Mouse (Mus musculus): ENCODE measurements around the gene Man1a2. TPM values are rescaled to one million over a fixed set of nuclear protein-coding genes. Genes with fewer than 3 reads are reported as not detected.

The Man1a2 gene
- total RNA-seq, 2 experiments from 2014 or later: 70.8 to 75.2 TPM

DNA sequence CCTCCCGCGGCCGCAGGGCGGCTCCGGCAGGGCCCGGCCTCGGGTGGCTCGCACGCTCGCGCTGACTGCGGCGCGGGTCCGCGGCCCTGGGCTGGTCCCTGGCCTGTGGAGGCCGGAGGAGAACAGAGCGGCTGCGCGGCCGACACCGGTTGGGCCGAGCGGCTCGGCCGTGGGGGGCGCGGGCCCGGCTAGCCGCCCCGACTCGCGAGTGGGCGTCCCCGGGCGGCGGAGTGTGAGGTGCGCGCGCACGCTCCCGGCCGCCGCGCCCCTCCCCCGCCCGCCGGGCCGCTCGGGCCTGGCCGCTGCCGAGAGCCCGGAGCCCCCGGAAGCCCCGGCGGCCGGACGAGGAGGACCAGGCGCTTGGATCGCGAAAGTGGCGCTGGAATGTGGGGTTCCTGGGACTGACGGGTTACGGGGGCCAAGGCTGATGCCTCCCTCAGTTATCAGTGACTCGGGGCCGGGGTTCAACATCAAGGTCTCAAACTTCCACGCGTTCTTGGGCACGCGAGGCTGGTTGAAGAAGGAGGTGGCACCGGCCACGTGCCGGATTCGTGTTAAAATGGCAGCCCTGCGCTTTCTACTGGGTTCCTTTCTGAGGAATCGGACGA is 564 bp upstream of the Man1a2 start:
- peak; percentile 64 to 82 for DNase-seq (ENCODE audit: low spot score in 2 of 2)

- DNase-seq (ENCODE audit: low spot score in 2 of 2): no peak
Observed at GRCm38 (mm10) chr3:100684234-100684975, 898 bp downstream of the Man1a2 start.

- no peak for DNase-seq (ENCODE audit: low spot score in 2 of 2)
Observed at GRCm38 (mm10) chr3:100682841-100683240, 2.5 kb downstream of the Man1a2 start.

DNA sequence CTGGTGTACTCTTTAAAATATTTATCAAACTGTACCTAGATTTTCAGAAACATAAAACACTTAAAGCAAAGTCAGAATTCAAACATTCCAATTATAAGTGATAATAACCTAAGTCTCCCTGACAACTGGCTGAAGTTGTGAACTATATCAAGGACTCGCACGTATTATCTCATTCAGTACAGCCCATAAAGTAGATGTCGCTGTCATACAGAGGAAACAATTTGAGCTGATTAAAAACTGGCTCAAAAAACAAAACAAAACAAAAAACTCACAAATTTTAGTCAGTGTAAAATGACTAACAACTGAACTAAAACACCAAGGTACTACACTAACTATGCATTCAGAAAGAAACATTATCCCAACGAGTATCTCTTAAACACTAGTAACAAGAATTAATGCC is 3.0 kb downstream of the Man1a2 start:
- DNase-seq (ENCODE audit: low spot score in 2 of 2): no peak

- no peak for DNase-seq (ENCODE audit: low spot score in 2 of 2)
Observed at GRCm38 (mm10) chr3:100681448-100682092, 3.7 kb downstream of the Man1a2 start.

DNA sequence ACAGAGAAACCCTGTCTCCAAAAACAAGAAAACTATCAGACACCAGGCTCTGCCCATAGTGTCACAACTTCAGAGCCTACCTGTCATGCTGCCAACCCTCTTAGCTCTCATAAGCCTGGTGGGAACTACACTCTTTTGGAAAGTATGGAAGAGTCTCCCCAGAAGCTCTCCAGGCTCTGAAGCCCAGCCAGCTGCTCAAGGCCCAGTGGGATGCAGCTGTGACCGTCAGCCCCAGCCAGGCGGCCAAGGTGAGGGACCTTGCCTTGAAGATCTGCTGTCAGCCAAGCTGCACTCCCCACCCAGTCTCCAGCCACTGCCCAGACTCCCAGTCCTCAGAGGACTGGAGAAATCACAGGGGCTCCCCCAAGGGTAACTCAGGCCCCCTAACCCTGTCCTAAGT is 5.1 kb downstream of the Man1a2 start:
- DNase-seq (ENCODE audit: low spot score in 2 of 2): no peak

DNA sequence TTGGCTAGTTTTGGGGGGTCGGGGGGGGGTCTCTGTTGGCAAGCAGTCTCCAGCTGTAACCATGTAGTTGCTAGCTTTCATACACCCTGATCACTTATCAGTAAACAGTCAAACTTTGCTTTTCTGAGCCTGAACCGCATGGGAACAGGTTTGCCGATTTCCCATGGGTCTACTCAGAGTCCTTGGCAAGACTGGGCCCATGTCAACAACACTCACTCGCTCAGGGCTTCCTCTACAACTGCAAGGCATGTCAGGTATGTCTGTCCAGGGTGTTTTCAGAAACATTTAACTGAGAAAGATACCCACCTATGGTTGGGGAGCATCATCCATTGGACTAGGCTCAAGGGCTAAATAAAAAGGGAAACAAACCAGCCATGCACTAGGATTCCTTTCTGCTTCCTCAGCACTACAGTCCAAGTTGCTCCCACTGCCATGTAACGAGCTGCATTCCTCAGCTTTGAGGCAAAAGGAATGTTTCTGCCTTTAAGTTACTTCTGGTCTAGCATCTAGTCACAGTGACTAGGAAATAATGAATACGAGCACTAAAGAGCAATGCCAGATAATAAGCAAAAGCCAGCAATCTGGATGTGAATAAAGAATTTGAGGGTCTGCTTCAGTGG is 6.2 kb downstream of the Man1a2 start:
- DNase-seq (ENCODE audit: low spot score in 2 of 2): no peak

DNA sequence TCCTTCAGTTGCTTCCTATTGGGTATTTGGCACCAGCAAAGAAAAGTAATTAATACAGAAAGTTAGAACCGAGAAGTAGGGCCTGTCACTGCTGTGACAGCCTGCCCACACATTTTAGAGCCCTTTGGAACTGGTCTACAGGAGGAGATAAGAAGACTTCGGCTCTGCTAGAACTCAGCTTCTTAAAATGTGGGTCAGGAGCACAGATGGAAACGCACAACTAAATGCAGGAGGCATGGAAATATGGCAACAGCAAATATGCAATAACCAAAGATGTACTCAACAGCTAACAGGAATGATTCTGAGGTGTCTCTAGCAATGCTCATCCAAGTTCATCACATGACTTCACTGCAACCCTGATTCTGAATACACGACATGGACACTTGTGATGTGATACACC is 10.2 kb downstream of the Man1a2 start:
- DNase-seq (ENCODE audit: low spot score in 2 of 2): no peak

GRCm38 (mm10) chr3:100670412-100670811 is 14.9 kb downstream of the Man1a2 start:
- DNase-seq (ENCODE audit: low spot score in 2 of 2): no peak

- no peak for DNase-seq (ENCODE audit: low spot score in 2 of 2)
Observed at GRCm38 (mm10) chr3:100653291-100653690, 32.0 kb downstream of the Man1a2 start.

DNA sequence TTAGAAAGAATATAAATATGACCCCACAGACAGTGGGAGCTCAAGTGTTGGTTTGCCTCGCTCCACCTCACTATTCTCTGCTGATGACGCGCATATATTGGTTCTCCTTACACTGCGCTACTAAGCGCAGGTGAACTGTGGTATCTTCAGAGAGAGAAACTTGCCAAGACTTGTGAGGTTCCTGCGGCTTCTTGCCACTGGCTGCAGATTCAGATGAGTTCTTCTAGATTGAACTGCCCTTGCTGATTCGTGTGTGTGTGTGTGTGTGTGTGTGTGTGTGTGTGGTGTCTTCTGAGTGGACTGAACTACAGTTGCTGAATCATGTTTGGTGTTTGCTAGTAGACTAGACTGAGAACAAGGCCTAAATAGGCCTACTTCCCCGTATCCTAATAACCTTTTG is 43.7 kb downstream of the Man1a2 start:
- no peak for DNase-seq (ENCODE audit: low spot score in 2 of 2)

GRCm38 (mm10) chr3:100636255-100636654 is 49.0 kb downstream of the Man1a2 start:
- DNase-seq (ENCODE audit: low spot score in 2 of 2): no peak

- no peak for DNase-seq (ENCODE audit: low spot score in 2 of 2)
Observed at GRCm38 (mm10) chr3:100634821-100635220, 50.5 kb downstream of the Man1a2 start.

- DNase-seq (ENCODE audit: low spot score in 2 of 2): no peak
Observed at GRCm38 (mm10) chr3:100618511-100618910, 66.8 kb downstream of the Man1a2 start.

GRCm38 (mm10) chr3:100610916-100611315 is 74.4 kb downstream of the Man1a2 start:
- DNase-seq (ENCODE audit: low spot score in 2 of 2): no peak

DNA sequence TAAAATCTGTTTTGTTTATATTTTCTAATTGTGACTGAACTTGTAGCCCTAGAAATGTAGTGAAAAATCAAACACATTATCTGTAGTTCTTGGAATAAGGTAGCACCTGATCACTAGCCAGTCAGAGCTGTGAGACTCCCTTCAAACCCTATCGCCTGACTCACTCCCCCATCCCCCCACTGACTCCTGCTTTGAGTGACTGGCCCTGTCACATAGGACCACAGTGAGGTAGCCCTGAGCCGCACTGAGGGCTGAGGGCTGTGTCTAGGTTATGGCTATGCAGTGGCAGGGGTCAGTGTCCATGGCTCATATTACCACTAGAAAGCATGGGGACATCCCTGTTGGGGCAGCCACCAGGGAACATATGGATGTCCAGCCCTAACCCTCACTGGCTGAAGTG is 80.8 kb downstream of the Man1a2 start:
- no peak for DNase-seq (ENCODE audit: low spot score in 2 of 2)

- DNase-seq (ENCODE audit: low spot score in 2 of 2): no peak
Observed at GRCm38 (mm10) chr3:100599265-100599820, 86.0 kb downstream of the Man1a2 start.

DNA sequence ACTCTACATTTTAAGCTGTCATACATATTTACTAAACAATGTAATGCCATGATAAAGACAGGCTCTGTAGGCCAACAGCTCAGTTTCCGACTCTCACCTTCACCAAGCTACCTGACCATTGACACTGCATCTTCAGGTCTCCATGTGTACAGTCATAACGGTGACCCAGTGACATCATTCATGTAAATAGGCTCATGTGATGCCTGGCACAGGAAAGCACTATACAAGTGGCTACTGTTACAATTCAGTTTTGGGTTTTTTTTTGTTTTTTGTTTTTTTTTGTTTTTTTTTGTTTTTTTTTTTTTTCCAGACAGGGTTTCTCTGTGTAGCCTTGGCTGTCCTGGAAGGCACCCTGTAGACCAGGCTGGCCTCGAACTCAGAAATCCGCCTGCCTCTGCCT is 94.2 kb downstream of the Man1a2 start:
- DNase-seq (ENCODE audit: low spot score in 2 of 2): no peak

GRCm38 (mm10) chr3:100582721-100583355 is 102.5 kb downstream of the Man1a2 start:
- no peak for DNase-seq (ENCODE audit: low spot score in 2 of 2)

- DNase-seq (ENCODE audit: low spot score in 2 of 2): no peak
Observed at GRCm38 (mm10) chr3:100572571-100573183, 112.6 kb downstream of the Man1a2 start.
